Mouse (Mus musculus) G1E-ER4 (cell line): ENCODE measurements around the gene Wnt10b. TPM values are rescaled to one million over a fixed set of nuclear protein-coding genes. Genes with fewer than 3 reads are reported as not detected.

Experiments
- GATA1 ChIP-seq: IDR thresholded peaks from one replicate; pipeline ENCODE4 v1.8.0; 2012; ENCODE audit warnings: low read length, inconsistent platforms
- polyA plus RNA-seq: library from polyadenylated mRNA; stranded (reverse); fragments of >175 nt; gene quantifications from 2 replicates; pipeline ENCODE4 v1.2.3, GENCODE M21; 2012

Wnt10b gene
- polyA plus RNA-seq, 1 experiment: not detected

GRCm38 (mm10) chr15:98727443-98728321 lies 50.3 kb downstream of the Wnt10b start, which contains the start of gene Fkbp11:
Gene Fkbp11, minus strand, starts transcription at chr15:98728198.
- TF ChIP-seq GATA1: no peak

GRCm38 (mm10) chr15:98726746-98727145 lies 51.2 kb downstream of the Wnt10b start:
- no peak for TF ChIP-seq GATA1

DNA sequence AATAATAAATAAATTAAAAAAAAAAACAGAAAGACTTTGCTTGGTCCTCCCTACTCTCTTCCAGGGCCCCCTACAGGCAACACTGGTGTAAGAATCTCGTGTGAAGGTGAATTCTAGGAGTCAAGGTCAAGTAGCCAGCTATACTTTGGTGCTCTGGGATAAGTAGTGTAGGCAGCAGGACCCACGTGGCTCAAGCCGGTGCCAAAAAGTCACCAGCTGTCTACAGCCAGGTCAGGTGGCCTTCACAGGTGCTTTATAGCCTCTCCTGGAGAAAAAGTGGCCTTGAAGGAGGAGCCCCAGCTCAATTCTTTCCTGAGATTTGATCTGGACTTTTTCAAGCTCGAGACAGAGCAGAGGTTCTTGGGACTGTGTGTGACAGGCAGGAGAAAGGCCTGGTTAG lies 51.9 kb downstream of the Wnt10b start:
- no peak for TF ChIP-seq GATA1

DNA sequence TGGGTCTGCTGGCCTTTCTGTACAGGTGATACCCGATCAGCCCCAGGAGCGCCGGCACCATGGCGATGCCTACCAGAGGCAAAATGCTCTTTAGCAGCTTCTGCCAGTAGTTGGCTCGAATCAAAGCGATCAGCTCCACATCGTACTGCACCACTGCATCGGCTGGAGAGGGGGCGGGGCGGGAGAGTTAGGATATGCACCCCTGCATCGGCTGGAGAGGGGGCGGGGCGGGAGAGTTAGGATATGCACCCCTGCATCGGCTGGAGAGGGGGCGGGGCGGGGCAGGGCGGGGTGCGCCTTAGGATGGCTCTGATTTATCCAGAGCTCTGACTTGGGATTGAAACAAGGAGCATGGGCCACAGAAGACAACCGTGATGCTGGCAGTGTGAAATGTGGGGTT lies 53.5 kb downstream of the Wnt10b start:
- no peak for TF ChIP-seq GATA1

DNA sequence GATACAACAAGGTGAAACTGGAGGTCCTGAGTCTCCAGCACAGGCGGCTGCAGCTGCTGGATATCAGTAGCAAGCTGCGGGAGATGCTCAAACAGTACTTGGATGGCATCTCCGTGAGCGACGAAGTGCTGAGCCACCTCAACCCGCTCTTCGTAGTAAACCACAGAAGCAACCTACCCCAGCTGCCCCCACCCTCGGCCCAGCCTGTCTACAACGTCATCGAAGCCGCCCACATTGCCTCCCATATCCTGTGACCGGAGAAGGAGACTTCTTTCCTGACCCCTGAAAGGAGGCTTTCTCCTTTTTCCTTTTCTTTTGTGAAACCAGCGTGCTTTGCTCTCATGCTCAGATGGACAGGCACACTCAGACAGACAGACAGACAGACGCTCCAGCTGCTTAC lies 55.1 kb downstream of the Wnt10b start:
- no peak for TF ChIP-seq GATA1

- no peak for TF ChIP-seq GATA1
These were observed 55.8 kb downstream of the Wnt10b start for GRCm38 (mm10) chr15:98722191-98722590.

Other genes starting within 250 kb of the Wnt10b start
- 43.8 and 46.5 TPM in 2 replicates for gene Kansl2, start 243.9 kb downstream of the Wnt10b start, polyA plus RNA-seq
- gene Ccnt1, start 207.2 kb downstream of the Wnt10b start, polyA plus RNA-seq: 2.6 and 3.5 TPM in 2 replicates
- gene 4930415O20Rik, start 207.1 kb downstream of the Wnt10b start, polyA plus RNA-seq: not detected in 2 replicates
- 16.9 and 17.3 TPM in 2 replicates for gene Adcy6, start 168.1 kb downstream of the Wnt10b start, polyA plus RNA-seq
- gene Cacnb3, start 147.3 kb downstream of the Wnt10b start, polyA plus RNA-seq: 0.39 and 0.45 TPM in 2 replicates
- gene Ddx23, start 115.3 kb downstream of the Wnt10b start, polyA plus RNA-seq: 120 and 126 TPM in 2 replicates
- gene Rnd1, start 100.7 kb downstream of the Wnt10b start, polyA plus RNA-seq: 0.08 and 0.09 TPM in 2 replicates
- not detected in 2 replicates for gene Ccdc65, start 69.9 kb downstream of the Wnt10b start, polyA plus RNA-seq
- gene Fkbp11, start 50.0 kb downstream of the Wnt10b start, polyA plus RNA-seq: 9.6 and 10.2 TPM in 2 replicates
- gene Arf3, start 14.9 kb downstream of the Wnt10b start, polyA plus RNA-seq: 37.5 and 43.4 TPM in 2 replicates
- gene Wnt1, start 11.7 kb upstream of the Wnt10b start, polyA plus RNA-seq: not detected in 2 replicates
- gene Ddn, start 31.3 kb upstream of the Wnt10b start, polyA plus RNA-seq: 0.14 and 0.15 TPM in 2 replicates
- gene Prkag1, start 53.4 kb upstream of the Wnt10b start, polyA plus RNA-seq: 131 and 155 TPM in 2 replicates
- gene Kmt2d, start 93.1 kb upstream of the Wnt10b start, polyA plus RNA-seq: 38.0 and 38.1 TPM in 2 replicates
- gene Rhebl1, start 116.4 kb upstream of the Wnt10b start, polyA plus RNA-seq: 2.4 and 2.7 TPM in 2 replicates
- not detected in 2 replicates for gene Dhh, start 120.4 kb upstream of the Wnt10b start, polyA plus RNA-seq
- 7.5 and 9.2 TPM in 2 replicates for gene Lmbr1l, start 140.1 kb upstream of the Wnt10b start, polyA plus RNA-seq
- gene Tuba1b, start 156.4 kb upstream of the Wnt10b start, polyA plus RNA-seq: 181 and 410 TPM in 2 replicates
- gene Gm49450, start 175.4 kb upstream of the Wnt10b start, polyA plus RNA-seq: not detected in 2 replicates
- gene Tuba1a, start 175.6 kb upstream of the Wnt10b start, polyA plus RNA-seq: 2.5 and 19.3 TPM in 2 replicates